Mouse (Mus musculus) small intestine, adult 2 months (tissue): ENCODE measurements at regions not wholly inside any gene's neighbourhood (a gene's known extent, or its start where the extent isn't known, plus 50 kb on each side); places are given as distances from the start of the nearest gene placed in this dataset.

Experiments used
- H3K27ac ChIP-seq: fragments of 200-500 bp; 2 replicates; pipeline ENCODE4 v1.5.1; 2012; ENCODE audit warnings: low read depth, low read length, control low read depth, inconsistent platforms; ENCODE audit not compliant: insufficient read depth
- H3K27me3 ChIP-seq: fragments of 200-500 bp; 2 replicates; pipeline ENCODE4 v1.6.1; 2012; ENCODE audit warnings: mild to moderate bottlenecking, moderate library complexity, low read length, inconsistent platforms; ENCODE audit not compliant: control insufficient read depth, insufficient read depth
- H3K36me3 ChIP-seq: fragments of 200-500 bp; 2 replicates; pipeline ENCODE4 v1.6.1; 2012; ENCODE audit warnings: mild to moderate bottlenecking, low read length, control low read depth, inconsistent platforms; ENCODE audit not compliant: control insufficient read depth, insufficient read depth
- H3K4me1 ChIP-seq: fragments of 200-500 bp; 2 replicates; pipeline ENCODE4 v1.6.1; 2012; ENCODE audit warnings: low read length, inconsistent platforms, mixed read lengths; ENCODE audit not compliant: control insufficient read depth, insufficient read depth, insufficient read length
- H3K4me3 ChIP-seq: fragments of 200-500 bp; 2 replicates; pipeline ENCODE4 v1.5.1; 2012; ENCODE audit warnings: low read depth, mild to moderate bottlenecking, control low read depth, inconsistent platforms, low read length, moderate library complexity
- CTCF ChIP-seq: fragments of 200-500 bp; IDR thresholded peaks from 2 replicates; pipeline ENCODE4 v1.5.1; 2012; ENCODE audit warnings: low read depth, mild to moderate bottlenecking, control low read depth, inconsistent platforms, low read length, moderate library complexity, mixed read lengths; ENCODE audit not compliant: insufficient replicate concordance, insufficient read length; ENCODE audit errors: extremely low read depth
- POLR2A ChIP-seq: fragments of 200-500 bp; IDR thresholded peaks from 2 replicates; pipeline ENCODE4 v1.6.1; 2012; ENCODE audit warnings: low read depth, mild to moderate bottlenecking, control low read depth, inconsistent platforms, low read length, moderate library complexity
- WGBS: fragments of 180-500 bp; shearing (Covaris S2); methylation state at CpG from one replicate; pipeline ENCODE4 v1.1.7; 2018; 5-methylcytosine and 5-hydroxymethylcytosine counted together

GRCm38 (mm10) chr16:21332862-21333222 lies 90.1 kb upstream of the Vps8 start:
- peak overlapping the region; percentile 90 for H3K4me3 ChIP-seq
- H3K4me1 ChIP-seq: peaks cover 6% of the 10 kb centered on the region
- peak overlapping the region; percentile 85 for H3K27ac ChIP-seq
- under 1% methylated on average over 14 of the region's 14 CpGs for WGBS
- TF ChIP-seq POLR2A: no peak
- no peak for TF ChIP-seq CTCF
- H3K27me3 ChIP-seq: no peaks in the 10 kb centered on the region
- 0 out of 2 replicates have a peak, but pooled peaks cover 2% of the 10 kb centered on the region for H3K36me3 ChIP-seq

DNA sequence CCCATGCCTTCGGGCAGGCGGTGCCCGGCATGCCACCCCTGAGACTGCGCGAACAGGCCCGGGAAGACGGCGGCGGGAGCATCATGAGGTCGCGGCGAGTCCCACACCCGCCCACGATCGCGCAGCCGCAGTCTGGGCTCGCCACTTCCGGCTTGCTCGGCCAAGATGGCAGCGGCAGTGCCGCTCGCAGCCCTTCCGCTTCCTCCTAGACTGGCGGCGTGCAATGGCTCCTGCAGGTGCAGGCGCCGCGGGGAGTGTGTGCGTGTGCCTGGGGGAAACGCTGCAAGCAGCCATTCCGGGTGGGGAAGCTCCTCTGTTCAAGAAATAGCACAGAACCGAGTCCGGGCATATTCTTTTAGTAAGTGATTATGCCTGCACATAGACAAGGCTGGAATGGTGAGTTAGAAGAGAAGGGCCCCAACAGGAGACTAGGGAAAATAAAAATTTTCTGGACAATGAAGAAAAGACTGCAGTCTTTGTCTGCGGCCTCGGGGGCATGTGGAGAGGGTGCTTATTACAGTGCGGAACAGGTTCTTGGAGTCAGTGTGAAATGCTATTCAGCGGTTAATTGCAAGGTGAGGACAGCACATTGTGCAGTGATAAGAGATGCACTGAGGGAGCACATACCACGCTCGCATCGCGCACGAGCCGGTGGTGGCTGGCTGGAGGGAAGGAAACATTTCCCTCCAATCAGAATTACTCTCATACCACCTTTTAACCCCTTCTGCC lies 89.5 kb upstream of the Vps8 start:
- WGBS: under 1% methylated on average over 44 of the region's 44 CpGs
- Histone ChIP-seq H3K4me1 (peaks cover 6% of the 10 kb centered on the region), H3K4me3 (peak overlapping the region; percentile 90)

GRCm38 (mm10) chr16:21339061-21339459 lies 83.9 kb upstream of the Vps8 start:
- H3K27ac ChIP-seq: peak overlapping the region; percentile 66
- no peak for TF ChIP-seq POLR2A
- no peak for TF ChIP-seq CTCF
- 61% methylated on average over 6 of the region's 6 CpGs for WGBS

More for the DNA sequence above, 89.5 kb upstream of the Vps8 start:
- Histone ChIP-seq H3K27me3 (no peaks in the 10 kb centered on the region), H3K36me3 (0 out of 2 replicates have a peak, but pooled peaks cover 2% of the 10 kb centered on the region), H3K27ac (peak overlapping the region; percentile 85)
- TF ChIP-seq CTCF (no peak), POLR2A (peak; percentile 84; the same call in 1 of the 2 replicates)

DNA sequence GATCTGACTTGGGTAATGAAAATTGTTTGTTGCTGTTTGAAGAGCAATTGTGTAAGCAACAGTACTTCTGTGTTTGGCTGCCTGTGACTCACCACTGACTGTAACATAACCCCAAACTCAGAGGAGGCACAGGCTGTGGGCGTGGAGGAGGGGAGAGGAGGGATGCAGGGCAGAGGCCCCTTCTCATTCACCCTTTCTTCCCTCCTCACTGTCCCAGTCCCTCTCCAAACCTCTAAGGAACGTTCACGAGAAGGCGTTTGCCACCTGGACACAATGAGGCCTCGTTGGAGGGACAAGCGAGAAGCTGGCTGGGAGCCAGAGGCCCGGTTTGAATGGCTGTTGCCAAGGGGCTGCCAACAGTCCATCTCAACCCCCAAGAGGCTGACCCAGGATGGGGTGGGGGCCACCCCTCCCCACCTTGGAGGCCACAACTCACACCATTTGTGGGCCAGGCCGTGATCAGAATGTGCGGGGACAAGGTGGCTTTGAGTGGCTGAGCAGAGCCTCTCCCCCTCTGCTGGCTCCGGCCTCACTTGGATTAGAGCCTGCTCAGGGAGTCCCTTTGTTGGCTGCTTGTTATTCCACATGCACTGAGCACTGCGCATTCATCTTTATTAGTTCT lies 83.3 kb upstream of the Vps8 start:
- peaks cover 12% of the 10 kb centered on the region for H3K4me1 ChIP-seq
- H3K36me3 ChIP-seq: no peaks in the 10 kb centered on the region
- TF ChIP-seq POLR2A (no peak), CTCF (no peak)
- WGBS: 27% methylated on average over 11 of the region's 11 CpGs
- no peaks in the 10 kb centered on the region for H3K27me3 ChIP-seq
- no peak overlapping the region for H3K4me3 ChIP-seq
- H3K27ac ChIP-seq: peak overlapping the region; percentile 71

More at GRCm38 (mm10) chr16:21339061-21339459, 83.9 kb upstream of the Vps8 start:
- H3K4me1 ChIP-seq: peaks cover 12% of the 10 kb centered on the region
- no peaks in the 10 kb centered on the region for H3K27me3 ChIP-seq
- no peak overlapping the region for H3K4me3 ChIP-seq
- no peaks in the 10 kb centered on the region for H3K36me3 ChIP-seq

DNA sequence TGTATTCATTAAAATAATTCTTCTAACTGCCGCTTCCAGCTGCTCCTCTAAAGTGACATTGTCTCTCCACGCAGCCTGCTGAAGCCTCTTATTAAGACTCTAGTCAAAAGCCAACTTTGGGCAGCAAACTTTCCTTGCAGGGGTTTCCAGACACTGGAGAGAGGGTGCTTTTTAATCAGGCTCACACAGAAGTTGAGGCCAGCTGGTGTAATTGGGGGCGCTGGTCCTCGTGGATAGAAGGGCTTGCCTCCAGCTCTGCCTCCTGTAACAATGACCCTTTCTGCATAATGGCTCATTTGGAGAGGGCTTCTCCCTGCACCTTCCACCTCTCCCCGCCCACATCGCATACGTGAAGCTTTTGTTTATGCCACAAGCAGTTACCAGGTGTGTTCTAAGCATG lies 82.8 kb upstream of the Vps8 start:
- Histone ChIP-seq H3K36me3 (no peaks in the 10 kb centered on the region), H3K27me3 (no peaks in the 10 kb centered on the region), H3K4me3 (no peak overlapping the region), H3K4me1 (peaks cover 12% of the 10 kb centered on the region), H3K27ac (no peak overlapping the region)
- 38% methylated on average over 7 of the region's 7 CpGs for WGBS
- TF ChIP-seq POLR2A (no peak), CTCF (no peak)

DNA sequence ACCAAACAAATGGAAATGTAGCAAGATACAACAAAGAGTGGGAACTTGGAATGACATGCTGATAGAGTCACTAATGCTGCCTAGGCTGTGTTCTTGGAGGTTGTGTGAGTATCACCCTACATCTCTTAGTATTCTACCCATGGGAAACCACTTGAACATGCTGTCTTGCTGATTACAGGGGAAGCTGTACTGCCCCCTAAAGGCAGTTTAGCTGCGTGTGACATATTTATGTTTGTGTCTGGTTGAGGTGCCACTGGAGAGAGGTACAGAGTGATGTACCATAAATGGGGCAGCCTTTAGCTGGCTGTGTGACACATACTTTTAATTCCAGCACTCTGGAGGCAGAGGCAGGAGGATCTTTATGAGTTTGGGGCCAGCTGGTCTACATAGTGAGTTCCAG lies 73.0 kb upstream of the Vps8 start:
- TF ChIP-seq CTCF (no peak), POLR2A (no peak)
- H3K27ac ChIP-seq: no peak overlapping the region
- no peak overlapping the region for H3K4me3 ChIP-seq
- no peaks in the 10 kb centered on the region for H3K27me3 ChIP-seq
- no peaks in the 10 kb centered on the region for H3K36me3 ChIP-seq
- no peaks in the 10 kb centered on the region for H3K4me1 ChIP-seq
- WGBS: 74% methylated on average over 1 of the region's 1 CpGs

DNA sequence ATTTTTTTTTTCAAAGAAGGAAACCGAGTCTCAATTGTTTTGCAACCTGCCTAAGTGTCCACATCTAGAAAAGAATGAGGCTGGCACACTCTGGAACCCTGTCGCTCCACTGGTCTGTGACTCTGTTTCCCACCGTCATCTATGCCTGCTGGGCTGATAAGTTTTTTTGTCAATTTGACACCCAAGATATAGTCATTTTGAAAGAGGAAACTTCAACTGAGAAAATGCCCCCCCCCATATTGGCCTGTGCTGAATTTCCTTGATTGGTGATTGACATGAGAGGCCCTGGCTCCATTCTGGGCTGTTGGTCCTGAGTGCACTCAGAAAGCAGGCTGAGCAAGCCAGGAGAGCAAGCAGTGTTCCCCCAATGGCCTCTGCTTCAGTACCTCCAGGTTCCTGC lies 71.6 kb upstream of the Vps8 start:
- Histone ChIP-seq H3K4me3 (no peak overlapping the region), H3K27ac (no peak overlapping the region), H3K27me3 (no peaks in the 10 kb centered on the region), H3K36me3 (no peaks in the 10 kb centered on the region), H3K4me1 (no peaks in the 10 kb centered on the region)
- WGBS: 81% methylated on average over 3 of the region's 3 CpGs
- TF ChIP-seq POLR2A (no peak), CTCF (no peak)
